Mouse (Mus musculus) mouse trophoblast stem cell (cell line): ENCODE results near the gene Maml2.

Source experiments
- in situ Hi-C, 2 experiments: fragments of 300-500 bp; cut with MseI, MboI; formaldehyde crosslinking; loops; 2 replicates in 1 of 2; 3 replicates in 1 of 2; pipeline ENCODE4 v1.15.1; 2025

The Maml2 gene

DNA sequence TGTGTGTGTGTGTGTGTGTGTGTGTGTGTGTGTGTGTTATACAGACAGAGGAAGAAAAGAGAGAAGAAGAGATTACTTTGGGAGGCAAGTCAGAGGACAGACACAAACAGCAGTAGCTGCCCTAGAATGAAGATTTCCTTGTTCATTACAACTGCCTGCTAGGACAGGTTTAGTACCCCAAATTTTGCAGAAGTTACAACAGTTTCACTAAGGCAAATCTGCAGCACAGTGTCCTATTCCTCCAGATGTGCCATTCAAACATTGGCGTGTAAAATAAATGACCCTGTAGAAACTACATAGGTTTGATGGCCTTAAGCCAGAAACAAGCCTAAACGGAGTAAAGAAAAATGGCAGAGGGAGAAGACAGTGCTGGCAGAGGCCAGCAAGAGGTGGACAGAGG is 195.1 kb downstream of the Maml2 start:
- in situ Hi-C loops, result no loop called here

- in situ Hi-C loops, result no loop called here
These were observed 196.0 kb downstream of the Maml2 start for GRCm38 (mm10) chr9:13493746-13494145.

DNA sequence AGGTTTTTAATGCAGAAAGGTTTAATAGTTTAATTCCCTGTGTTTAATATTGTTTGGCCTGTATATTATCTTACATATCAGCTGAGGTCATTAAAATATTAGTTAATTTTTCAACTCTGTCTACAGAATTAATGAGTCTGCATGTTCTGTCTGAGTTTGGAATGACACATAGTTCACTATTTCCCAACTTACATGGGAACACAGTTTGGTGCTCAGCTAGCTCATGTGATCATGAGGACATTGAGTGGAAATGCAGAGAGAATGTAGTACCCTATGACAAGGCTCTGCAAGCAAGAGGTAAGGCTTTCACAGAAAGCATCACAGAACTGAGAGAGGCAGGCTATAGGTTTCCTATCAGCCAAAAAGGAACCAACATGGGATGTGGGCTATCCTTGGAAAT is 197.8 kb downstream of the Maml2 start:
- in situ Hi-C loops, result no loop called here

DNA sequence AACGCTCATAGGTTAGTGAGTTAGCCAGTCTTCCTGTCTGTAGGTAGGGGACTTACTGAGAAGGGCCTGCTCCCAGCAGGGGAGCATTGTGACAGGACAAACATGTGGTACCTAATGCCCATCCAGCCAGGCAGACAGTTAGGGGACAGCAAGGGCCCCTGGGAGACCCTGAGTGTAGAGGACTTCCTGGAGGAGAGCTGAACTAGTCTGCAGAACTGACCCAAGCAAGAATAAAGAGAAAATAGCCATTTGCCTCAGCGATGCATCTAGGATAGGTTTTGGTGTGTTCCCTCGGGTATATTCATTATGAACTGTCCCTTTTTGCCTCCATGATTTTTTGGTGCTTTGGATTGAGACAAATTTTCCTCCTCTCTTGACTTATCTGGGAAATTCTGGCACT is 199.3 kb downstream of the Maml2 start:
- in situ Hi-C loops, result no loop called here

DNA sequence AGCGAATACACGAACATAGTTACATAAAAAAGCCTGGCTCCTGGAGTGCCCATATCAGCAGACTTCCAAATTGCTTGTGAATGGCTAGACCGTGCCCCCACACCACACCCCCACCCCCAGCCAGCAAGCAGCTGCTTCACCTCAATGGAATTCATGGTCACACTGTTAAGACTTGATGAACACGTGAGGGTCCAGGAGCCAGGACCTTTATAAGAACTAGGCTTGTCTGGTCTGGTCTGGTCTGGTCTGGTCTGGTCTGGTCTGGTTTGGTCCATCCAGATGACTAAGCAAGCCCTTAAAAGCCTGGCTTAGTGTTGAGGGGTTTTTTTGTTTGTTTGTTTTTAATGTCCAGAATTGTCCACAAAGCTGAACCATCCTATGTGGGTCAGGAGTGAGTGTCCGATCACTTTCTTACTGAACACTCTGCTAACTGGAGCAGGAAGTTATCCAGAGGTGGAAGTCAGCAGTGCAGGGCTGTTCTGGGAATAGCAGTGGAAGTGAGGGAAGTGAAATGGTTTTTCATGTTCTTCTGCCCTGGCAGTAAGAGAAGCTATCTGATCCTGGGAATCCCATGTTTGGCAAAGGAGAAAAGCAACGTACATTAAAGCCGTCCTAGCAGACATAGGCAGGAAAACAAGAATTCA is 200.1 kb downstream of the Maml2 start:
- in situ Hi-C loops, result no loop called here

GRCm38 (mm10) chr9:13500045-13500444 is 202.3 kb downstream of the Maml2 start:
- in situ Hi-C loops, result no loop called here

GRCm38 (mm10) chr9:13505024-13505423 is 207.3 kb downstream of the Maml2 start:
- in situ Hi-C loops, result no loop called here

GRCm38 (mm10) chr9:13506956-13507821 is 209.4 kb downstream of the Maml2 start:
- in situ Hi-C loops, result no loop called here

DNA sequence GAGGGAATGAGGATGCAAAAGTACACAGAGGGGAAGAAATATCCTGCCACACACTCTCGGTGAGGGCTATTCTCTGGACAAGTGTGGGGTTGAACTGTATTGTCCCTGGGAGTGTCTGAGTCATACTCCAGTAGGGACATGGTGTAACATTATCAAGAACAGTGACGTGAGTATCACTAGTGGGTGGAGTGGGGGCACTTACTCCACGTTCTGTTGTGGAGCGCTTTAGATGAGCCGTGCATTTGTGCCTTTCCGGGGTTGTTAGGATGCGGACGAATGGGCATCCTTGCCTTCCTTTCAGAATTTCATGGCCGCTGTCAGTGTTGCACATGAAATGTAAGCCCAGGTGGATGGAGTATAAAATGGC is 210.0 kb downstream of the Maml2 start:
- in situ Hi-C loops, result no loop called here

GRCm38 (mm10) chr9:13509751-13510150 is 212.0 kb downstream of the Maml2 start:
- in situ Hi-C loops, result no loop called here

DNA sequence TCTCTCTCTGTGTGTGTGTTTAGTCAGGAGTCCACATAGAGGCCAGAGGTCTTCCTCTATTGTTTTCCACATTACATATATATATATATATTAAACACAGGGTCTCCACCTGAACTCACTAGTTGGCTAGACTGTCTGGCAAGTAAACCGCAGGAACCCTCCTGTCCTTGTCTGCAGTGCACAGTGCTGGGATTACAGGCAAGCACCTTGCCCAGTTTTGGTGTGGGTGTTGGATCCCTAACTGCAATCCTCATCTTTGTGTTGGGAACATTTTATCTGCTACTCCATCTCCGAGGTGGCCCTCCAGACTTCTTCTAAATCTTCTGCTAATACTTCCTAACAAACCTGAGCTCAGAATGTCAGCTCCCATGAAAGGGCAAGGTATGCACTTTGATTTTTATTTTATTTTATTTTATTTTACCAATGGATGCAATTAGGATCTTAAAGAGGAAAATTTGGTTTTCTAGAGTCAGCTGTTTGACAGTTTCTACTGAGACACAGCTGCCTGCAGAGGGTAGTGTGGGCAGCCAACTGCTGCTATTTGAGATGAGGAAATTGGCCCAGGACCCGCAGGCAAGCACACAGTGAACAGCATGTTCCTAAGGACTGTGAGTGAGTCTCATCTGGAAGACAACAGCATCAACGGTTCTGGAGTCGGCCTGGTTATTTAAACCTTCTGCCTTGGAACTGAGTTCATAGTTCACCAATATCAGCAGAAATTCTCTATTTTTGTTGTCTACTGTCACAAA is 213.0 kb downstream of the Maml2 start:
- in situ Hi-C loops, result no loop called here

DNA sequence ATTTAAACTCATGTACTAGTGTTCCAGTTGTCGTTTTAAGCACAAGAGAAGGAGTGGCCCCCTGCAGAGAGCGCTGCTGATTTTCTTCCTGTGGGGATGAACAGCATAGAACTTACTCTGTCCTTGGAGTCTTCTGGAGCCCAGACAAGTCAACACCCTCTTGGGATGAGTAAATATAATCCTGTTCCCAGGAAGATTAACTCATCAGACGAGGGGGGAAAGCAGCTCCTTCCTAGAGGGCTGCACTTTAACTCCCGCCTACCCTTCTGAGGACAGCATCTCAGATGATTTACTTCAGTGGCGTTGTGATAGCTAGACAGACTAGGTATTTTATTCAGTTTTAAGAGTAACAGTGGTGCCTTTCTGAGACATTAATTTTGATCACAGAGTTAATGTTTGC is 215.4 kb downstream of the Maml2 start:
- in situ Hi-C loops, result no loop called here

DNA sequence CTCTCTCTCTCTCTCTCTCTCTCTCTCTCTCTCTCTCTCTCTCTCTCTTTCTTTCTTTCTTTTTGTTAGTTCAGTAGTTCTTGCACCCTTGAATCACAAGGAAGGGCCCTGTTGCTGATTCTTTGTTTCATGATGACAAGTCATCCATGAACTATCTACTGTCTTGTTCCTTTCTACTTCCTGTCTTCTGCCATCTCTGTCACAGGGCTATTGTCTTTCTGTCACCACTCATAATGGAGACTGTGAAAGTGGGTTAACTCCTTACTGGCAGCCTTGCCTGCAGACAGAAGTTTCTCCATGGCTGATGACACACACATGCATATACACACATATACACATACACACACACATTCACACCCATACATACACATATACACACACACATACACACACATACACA is 216.7 kb downstream of the Maml2 start:
- in situ Hi-C loops, result no loop called here

- in situ Hi-C loops, result no loop called here
These were observed 218.2 kb downstream of the Maml2 start for GRCm38 (mm10) chr9:13515976-13516375.

DNA sequence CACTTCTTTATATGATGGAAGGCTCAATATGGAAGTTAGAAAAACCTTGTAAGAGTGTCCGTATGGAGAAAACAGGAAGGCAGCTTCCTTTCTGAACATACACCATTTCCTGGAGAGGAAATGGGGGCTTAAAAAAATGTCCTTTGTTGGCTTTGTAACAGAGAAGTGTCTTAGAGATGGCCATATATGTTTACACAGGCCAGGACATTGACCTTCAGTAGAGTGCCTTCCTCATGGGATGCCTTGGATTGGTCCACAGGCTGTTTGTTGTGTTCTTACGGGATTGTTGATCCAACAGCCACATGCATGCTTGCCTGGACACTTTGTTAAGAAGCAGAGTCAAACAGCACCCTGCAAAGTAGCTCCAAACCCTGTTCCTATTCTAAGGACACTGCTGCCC is 220.3 kb downstream of the Maml2 start:
- in situ Hi-C loops, result no loop called here

- in situ Hi-C loops, result no loop called here
These were observed 220.7 kb downstream of the Maml2 start for GRCm38 (mm10) chr9:13518441-13518971.

- in situ Hi-C loops, result no loop called here
These were observed 224.5 kb downstream of the Maml2 start for GRCm38 (mm10) chr9:13522061-13522820.

DNA sequence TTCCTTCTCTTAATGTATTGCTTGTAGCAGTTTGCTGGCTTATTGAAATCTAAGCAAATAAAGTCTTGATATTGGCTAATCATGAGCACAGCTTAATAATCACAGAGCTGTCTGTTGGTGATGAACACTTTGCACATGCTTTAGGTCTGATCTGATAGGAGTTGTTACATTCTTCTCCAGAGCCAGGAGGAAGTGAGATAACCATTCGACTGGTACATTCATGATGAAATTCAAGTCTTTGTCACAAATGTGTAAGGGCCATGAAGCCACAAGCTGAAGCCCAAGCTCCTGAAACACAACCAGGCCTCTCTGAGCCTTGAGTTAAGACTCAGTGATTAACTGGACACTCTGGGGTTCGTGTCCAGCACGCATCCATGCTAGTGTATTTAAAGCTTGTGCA is 225.3 kb downstream of the Maml2 start:
- in situ Hi-C loops, result no loop called here

GRCm38 (mm10) chr9:13525075-13525474 is 227.3 kb downstream of the Maml2 start:
- in situ Hi-C loops, result no loop called here

DNA sequence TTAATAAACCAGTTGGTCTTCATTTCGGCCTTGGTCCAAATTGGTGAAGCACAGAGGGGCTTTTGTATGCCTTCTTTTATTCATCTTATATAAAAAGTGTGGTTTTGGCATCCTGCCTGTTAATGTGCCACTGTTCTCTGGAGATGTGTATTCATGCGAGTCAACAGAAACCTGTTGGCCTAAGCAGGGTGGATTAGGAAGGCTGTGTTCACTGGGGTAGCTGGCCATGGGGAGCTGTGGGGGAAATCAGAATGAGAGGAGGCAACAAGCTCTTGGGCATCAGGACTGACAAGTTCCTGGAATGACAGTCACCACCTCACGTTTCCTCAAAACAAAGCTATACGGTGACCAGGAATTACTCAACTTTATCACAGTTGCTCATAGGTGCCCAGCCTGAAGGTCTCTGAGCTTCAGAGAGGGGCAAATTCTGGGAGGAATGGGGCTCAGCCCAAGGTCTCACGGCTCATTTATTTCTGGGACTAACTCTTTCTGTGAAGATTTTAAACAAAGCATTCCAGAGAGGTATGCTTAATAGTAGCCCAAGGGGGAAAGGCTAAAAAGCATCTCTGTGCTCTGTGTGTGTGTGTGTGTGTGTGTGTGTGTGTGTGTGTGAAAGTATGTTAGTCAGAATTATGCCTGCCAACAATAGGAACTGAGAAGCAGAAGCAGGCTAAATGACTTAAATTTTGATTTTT is 228.0 kb downstream of the Maml2 start:
- in situ Hi-C loops, result no loop called here

GRCm38 (mm10) chr9:13530575-13530974 is 232.8 kb downstream of the Maml2 start:
- in situ Hi-C loops, result no loop called here
